Mouse (Mus musculus) T-helper 2 cell (primary cell): ENCODE measurements around the gene Gprasp2.
"Not testable (repeated sequence)": the region's sequence is repeated elsewhere in the genome, so short reads cannot be mapped to it uniquely, and the experiment has no call there.

Source experiments
- in situ Hi-C: fragments of 300-600 bp; cut with MboI, MseI; formaldehyde crosslinking; loops from one replicate; pipeline ENCODE4 v1.15.1; 2025; ENCODE audit warnings: high pct_unique_total_duplicates

Gene Gprasp2

GRCm38 (mm10) chrX:135838521-135839360, at the start of gene Gprasp2:
Gene Gprasp2, plus strand, starts transcription at chrX:135839034.
- in situ Hi-C loops, result not testable (repeated sequence)

- in situ Hi-C loops, result loop anchor here (25.0 kb wide), 1 partner anchor 654 kb away; no protein-coding TSS in a partner anchor
Measured at GRCm38 (mm10) chrX:135791536-135791935, 47.3 kb upstream of the Gprasp2 start.

- in situ Hi-C loops, result loop anchor here (25.0 kb wide), 1 partner anchor 655 kb away; no protein-coding TSS in a partner anchor
Measured at GRCm38 (mm10) chrX:135792326-135792725, 46.5 kb upstream of the Gprasp2 start.

GRCm38 (mm10) chrX:135795591-135796304, 43.1 kb upstream of the Gprasp2 start:
- in situ Hi-C loops, result loop anchor here (5.0 to 25.0 kb wide), 2 partner anchors 47 to 658 kb away; no protein-coding TSS in a partner anchor

GRCm38 (mm10) chrX:135796305-135797211, 42.3 kb upstream of the Gprasp2 start:
- in situ Hi-C loops, result loop anchor here (5.0 to 25.0 kb wide), 2 partner anchors 46 to 659 kb away; no protein-coding TSS in a partner anchor

GRCm38 (mm10) chrX:135797212-135797644, 41.6 kb upstream of the Gprasp2 start, which contains the start of gene Bhlhb9:
Gene Bhlhb9, plus strand, starts transcription at chrX:135797594.
- in situ Hi-C loops, result loop anchor here (5.0 to 25.0 kb wide), 2 partner anchors 45 to 660 kb away; no protein-coding TSS in a partner anchor

- in situ Hi-C loops, result loop anchor here (10.0 kb wide), 2 partner anchors 171 to 861 kb away; no protein-coding TSS in a partner anchor
Measured at GRCm38 (mm10) chrX:135804149-135804548, 34.7 kb upstream of the Gprasp2 start.

- in situ Hi-C loops, result loop anchor here (10.0 kb wide), 2 partner anchors 169 to 859 kb away; no protein-coding TSS in a partner anchor
Measured at GRCm38 (mm10) chrX:135805780-135806179, 33.1 kb upstream of the Gprasp2 start.

- in situ Hi-C loops, result not testable (repeated sequence)
Measured at GRCm38 (mm10) chrX:135835896-135836295, 2.9 kb upstream of the Gprasp2 start.

- in situ Hi-C loops, result no loop called here
Measured at GRCm38 (mm10) chrX:135837896-135838295, 938 bp upstream of the Gprasp2 start.

- in situ Hi-C loops, result loop anchor here (5.0 kb wide), 1 partner anchor 42 kb away; the partner anchor contains the start of gene Bhlhb9
Measured at GRCm38 (mm10) chrX:135839397-135840391, 860 bp downstream of the Gprasp2 start.

GRCm38 (mm10) chrX:135866806-135867205, 28.0 kb downstream of the Gprasp2 start:
- in situ Hi-C loops, result not testable (repeated sequence)

- in situ Hi-C loops, result no loop called here
Measured at GRCm38 (mm10) chrX:135876679-135877078, 37.8 kb downstream of the Gprasp2 start.

GRCm38 (mm10) chrX:135879626-135880025, 40.8 kb downstream of the Gprasp2 start:
- in situ Hi-C loops, result no loop called here

GRCm38 (mm10) chrX:135885411-135886233, 46.8 kb downstream of the Gprasp2 start:
- in situ Hi-C loops, result no loop called here

GRCm38 (mm10) chrX:135886234-135886585, 47.4 kb downstream of the Gprasp2 start:
- in situ Hi-C loops, result no loop called here
